Mouse (Mus musculus): Measurements from ENCODE around the gene A830005F24Rik.

A830005F24Rik gene

GRCm38 (mm10) chr13:48545476-48546281 lies 32.3 kb downstream of the A830005F24Rik start:
- peak; percentile 99 for DNase-seq

- DNase-seq = peak; percentile 98
Measured at GRCm38 (mm10) chr13:48546330-48546917, 33.1 kb downstream of the A830005F24Rik start.

- DNase-seq = no peak
Measured at GRCm38 (mm10) chr13:48547623-48548022, 34.3 kb downstream of the A830005F24Rik start.

GRCm38 (mm10) chr13:48548296-48548695 lies 34.9 kb downstream of the A830005F24Rik start:
- no peak for DNase-seq

GRCm38 (mm10) chr13:48552181-48553090 lies 39.1 kb downstream of the A830005F24Rik start:
- peak; percentile 92 for DNase-seq

GRCm38 (mm10) chr13:48553511-48553910 lies 40.1 kb downstream of the A830005F24Rik start:
- DNase-seq = peak; percentile 36

GRCm38 (mm10) chr13:48554552-48554951 lies 41.2 kb downstream of the A830005F24Rik start:
- DNase-seq = no peak

GRCm38 (mm10) chr13:48555976-48556375 lies 42.6 kb downstream of the A830005F24Rik start:
- no peak for DNase-seq

- DNase-seq = no peak
Measured at GRCm38 (mm10) chr13:48561481-48561880, 48.1 kb downstream of the A830005F24Rik start.

- DNase-seq = no peak
Measured at GRCm38 (mm10) chr13:48562336-48562735, 49.0 kb downstream of the A830005F24Rik start.
